Mouse (Mus musculus) WW6 (cell line): ENCODE results near the gene Cbln3.

Experiments used
- DNase-seq: peaks from one replicate; pipeline ENCODE4 v3.0.0-alpha.2; 2013; ENCODE audit warnings: low read depth, low spot score

The Cbln3 gene

DNA sequence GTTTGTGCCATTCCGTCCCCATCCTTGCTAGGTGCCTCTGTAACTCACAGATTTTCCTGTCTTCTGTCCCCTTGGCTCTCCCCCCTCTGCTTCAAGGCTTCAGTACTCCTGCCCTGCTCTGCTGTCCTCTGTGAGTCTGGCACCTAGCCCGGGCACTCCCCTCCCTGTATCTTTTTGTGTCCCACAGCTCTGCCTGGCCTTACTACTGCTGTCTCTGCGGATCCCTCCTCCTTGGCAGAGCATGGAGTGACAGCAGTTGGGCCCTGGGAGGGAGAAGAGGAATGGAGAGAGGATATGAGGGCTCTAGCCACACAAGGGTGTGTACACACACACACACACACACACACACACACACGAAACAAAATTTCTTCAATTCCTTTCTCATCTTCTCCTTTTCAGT is at the start of gene Cbln3:
Gene Cbln3, minus strand, starts transcription at position 227 of the 400 bp plus-strand sequence.
- DNase-seq = no peak

DNA sequence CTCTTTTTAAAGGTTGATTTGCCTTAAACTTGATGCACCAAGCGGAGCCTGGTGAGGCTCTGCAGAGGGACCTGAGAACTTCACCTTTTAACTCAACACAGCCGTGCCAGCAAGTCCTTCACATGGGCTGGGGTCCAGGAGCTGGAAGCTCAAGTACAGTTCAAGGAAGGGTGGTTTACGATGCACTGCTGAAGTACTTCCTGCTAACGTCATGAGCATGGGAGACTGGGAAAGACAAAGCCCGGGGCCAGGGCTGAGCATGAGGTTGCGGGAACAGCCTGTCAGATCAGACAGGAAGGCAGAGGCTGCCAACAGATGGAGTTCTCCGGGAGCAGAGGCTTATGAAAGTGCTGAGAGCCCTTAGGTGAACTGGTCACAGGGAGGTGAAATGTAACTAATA is 49.4 kb upstream of the Cbln3 start:
- DNase-seq = no peak

DNA sequence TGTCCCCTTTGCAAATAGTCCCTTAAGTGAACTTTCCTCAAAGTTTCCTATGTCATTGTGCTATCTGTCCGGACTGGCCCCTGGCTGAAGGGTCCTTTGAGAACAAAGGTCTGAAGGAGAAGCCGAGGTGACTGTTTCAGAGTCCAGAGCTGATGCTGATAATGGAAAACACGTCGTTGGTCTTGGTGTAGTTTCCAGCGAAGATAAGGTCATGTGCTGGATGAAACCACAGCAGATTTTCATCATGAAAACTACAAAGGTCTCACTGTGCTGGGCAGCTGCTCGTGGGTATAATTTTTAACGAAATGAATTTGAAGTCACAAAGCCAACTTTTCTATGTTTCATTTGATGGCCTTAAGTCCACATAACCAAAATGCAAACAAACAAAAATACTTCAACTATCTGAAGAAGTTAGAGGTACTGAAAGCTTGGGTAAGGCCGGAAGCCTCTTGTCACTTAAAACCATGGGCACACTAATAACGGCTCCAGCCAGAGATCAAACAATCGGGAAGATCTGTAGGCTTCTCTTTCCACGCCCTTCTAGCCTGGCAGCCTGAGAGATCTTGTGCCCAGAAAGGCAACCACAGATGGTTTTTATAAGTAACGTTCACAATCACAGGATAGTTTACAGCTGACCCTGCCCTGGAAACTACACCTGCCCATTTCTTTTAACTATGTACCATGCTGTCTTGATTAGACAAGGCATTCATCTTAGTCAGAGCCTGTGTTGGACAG is 45.2 kb upstream of the Cbln3 start:
- DNase-seq = no peak

DNA sequence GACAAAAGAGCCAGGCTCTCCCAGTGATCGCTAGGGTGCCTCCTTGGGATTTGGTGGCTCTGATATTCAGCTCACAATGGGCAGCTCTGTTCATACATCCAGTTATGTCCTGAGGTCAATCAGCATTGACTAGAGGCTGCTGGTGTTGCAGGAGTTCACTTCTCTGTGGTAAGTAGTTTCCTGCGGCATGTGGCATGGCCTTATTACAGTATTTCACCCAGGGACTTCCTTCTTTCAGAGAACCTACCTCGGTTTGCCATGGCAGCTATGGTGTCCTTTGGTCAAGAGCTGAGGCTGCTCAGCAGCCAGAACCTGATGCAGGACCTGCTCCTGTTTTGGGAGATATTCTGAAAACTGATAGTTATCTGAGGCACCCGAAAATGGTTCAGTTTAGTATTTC is 42.7 kb upstream of the Cbln3 start:
- no peak for DNase-seq

DNA sequence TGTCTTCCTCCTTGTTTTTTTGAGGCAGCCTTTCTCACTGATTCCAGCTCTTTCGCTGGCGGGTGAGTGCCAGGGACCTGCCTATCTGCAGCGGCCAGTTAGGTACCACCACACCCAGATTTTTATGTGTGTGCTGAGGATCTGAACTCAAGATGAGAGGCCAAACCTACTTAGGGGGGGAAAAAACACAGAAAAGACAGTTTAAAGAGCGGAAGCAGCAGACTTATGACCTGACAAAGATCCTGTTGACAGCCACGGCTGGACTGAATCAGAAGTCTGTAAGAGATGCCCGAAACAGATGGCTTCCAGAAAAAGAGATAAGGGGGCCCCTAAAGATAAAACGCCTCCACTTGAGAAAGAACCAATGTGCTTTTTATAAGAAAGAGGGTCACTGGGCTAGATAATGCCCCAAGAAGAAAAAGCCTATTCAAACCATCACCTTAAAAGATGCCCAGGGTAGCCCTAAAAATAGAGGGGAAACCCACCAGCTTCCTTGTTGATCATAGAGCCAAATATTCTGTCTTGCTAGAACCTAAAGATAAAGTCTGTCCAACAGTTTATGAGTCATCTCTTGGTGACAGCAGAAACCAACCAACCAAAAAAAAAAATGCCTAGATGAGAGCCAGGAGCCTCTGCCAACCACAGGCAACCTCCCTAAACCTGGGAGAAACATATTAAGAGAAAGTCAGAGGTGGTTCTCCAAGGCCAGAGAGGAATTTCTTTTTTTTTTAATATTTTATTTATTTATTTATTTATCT is 38.5 kb upstream of the Cbln3 start:
- DNase-seq = no peak

DNA sequence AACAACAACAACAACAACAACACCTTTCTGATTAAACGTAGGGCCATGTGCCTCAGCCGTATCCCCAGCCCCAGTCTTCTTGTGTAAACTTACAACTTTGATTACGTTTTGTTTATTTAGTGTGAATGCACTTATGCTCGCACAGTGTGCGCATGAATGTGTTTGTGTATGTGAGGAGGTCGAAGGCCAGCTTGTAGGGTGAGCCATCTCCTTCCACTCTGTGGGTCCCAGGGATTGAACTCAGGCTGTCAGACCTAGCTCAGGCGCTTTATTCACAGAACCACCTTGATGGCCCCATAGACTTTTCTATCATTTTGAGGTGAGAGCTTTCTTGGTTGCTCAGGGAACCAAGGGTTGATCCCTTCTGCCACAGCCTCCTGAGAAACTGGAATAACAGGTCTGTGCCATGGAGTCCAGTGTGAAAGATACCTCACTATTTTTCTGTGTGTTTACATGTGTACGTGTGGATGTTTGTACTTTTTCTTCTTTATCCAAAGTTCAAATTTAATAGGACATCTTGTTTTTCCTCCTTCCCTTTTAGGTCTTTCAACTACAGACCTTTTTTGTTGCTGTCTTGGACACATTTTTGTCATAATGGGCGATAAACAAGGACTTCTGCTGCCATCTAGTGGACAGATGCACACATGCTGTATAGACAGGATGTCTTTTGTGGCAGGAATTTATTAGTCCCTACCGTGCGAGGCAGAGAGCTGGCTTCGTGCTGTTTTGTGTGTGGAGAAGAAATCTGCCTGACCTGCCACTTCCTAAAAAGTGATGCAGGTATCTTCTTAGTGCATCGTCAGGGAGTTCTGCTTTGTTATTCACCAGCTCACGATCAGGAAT is 34.3 kb upstream of the Cbln3 start:
- DNase-seq = peak; percentile 45

DNA sequence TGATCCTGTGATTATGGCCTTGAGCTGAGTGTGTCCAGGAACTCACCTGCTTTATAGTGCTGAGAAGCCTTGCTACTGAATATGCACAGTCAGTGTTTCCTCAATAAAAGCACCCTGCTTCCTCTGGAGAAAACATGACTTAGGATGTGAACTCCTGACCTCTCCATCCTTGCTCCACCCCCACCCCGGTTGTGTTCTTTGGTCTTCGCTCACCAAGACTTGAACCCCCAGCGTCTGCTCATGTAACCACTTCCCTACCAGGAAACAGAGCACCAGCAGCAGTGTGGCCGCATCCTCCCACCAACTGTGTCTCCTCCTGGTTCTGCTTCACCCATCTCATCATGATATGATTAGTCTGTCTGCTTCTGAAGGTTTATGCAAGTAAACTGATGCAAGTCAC is 29.2 kb upstream of the Cbln3 start:
- no peak for DNase-seq

DNA sequence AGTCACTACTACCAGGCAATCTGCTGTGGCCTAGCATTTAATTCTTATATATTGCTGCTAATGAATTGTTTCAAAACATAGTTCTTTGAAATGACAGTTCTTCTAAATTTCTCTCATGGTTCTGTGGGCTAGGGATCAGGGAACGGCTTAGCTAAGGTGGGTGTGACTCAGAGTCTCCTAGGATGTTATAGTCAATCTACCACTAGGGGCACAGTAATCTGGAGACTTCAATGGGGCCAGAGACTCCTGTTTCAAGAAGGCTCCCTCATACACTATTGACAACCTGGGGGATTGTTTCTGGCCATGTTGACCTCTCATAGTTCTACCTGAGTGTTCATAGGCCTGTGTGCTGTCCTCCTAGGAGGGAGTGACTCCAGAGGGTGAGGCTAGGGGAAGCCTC is 21.3 kb upstream of the Cbln3 start:
- no peak for DNase-seq

DNA sequence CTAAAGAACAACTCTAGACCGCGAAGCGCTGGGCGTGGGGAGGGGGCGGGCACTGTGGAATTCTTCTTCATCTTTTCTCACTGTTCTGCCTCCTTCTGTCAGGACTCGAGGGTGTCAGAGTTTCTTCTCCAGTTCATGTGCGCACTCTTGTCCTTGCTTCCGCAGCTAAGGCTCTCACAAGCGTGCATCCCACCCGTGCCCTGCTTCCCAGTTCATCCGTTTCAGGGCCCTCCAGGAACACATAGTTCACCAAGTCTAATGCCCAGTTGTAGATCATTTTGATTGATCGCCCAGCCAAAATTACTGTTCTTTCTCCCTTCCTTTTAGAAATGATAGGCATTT is 16.2 kb upstream of the Cbln3 start:
- no peak for DNase-seq

DNA sequence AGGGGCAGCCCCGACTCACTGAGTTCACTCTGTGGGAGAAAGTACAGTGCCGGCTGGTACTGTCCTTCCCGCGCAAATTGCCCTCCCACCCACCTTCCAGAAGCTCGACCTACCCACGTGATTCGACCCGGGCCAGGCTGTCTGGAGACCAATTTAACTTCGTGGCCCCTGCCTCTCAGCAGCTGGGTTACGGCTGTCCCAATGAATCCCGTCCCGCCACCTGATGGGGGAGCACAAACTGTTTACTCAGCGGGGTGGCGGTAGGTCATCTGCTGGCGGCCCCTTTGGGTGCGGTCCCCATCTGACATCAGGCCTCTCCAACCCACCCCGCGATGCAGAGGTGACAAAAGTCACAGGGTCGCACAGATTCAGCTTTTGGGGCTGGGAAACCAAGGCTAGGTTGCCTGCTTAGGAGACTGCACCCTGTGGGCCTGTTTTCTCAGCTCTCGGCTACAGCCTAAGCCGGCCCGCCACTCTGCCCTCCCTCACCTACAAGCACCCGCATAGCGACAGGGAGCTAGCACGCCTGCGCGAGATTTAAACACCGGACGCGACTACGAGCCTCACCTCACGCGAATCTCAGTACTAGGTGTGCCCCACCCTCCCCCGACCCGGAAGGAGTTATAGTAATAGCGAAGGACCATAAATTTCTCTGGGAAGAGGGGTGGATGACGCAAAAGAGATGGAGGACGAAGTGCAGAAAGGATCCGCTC is 15.7 kb upstream of the Cbln3 start, which contains the start of gene Sdr39u1:
Gene Sdr39u1, minus strand, starts transcription at position 593 of the 713 bp plus-strand sequence.
- DNase-seq = peak; percentile 73

DNA sequence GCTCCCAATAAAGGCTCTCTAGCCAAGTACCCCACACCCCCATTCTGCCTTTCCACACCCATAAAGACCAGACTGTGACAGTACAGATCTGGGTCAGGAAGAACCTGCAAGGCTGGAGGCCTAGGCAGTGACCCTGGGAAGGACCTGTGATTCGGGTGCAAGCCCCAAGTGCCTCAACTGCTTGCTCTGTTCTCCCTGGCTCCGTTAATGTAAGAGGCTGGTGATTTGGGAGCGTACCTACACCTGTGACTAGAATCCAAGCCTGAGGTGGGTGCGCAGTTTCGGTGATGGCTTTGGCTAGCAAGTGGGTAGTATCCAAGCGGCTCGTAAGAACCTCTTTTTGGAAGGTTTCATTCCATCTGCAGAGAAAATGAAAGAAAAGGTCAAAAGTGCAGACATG is 14.8 kb upstream of the Cbln3 start:
- no peak for DNase-seq

DNA sequence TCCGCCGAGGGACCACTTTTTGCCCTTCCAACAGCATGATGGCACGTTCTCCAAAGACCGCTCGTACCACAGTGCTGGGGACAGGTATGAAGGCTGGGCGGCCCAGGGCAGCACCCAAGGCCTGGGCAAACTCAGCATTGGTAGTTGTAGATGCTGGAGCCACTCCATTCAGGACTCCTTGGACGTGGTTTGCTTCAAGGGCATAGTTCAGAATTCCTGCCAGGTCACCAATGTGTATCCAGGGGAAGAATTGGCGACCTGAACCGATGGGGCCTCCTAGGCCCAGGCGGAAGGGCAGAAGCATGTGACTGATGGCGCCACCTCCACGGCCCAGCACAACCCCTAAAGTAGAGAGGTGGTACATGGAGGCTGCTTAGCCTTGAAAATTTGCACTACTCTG is 13.5 kb upstream of the Cbln3 start:
- DNase-seq = no peak

DNA sequence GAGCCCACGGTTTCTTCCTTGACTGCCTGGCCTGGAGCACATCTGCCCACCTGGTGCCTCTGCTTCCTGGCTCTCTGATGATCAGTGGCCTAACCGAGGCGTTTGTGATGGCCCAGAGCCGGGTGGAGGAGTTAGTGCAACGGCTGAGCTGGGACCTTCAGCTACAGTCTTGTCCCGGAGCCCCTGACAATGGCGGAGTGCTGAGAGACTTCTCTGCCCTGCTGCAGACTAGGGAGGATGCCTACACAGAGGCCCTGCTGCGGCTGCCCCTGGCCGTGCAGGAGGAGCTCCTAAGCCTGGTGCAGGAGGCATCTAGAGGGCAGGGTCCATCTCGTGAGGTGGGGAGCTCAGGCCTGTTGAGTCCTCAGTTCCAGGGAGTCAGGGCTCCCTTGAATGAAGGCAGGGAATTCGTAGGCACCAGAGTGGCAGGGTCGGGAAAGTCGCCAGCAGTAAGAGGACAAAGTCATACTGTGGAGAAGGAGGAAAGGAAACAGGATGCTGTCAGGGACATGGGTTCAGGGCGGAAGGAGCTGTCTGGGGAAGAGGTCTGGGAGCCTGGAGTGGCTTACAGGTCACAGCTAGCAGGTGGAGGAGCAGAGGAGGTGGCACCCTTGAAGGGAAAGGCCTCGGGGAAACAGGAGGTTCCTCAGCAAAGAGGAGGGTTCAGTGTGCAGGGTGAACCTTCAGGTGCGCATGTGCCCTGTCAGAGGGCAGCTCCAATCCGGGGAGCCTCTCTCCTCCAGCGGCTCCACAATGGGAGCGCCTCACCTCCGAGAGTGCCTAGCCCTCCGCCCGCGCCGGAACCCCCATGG is 2.6 kb upstream of the Cbln3 start:
- no peak for DNase-seq

DNA sequence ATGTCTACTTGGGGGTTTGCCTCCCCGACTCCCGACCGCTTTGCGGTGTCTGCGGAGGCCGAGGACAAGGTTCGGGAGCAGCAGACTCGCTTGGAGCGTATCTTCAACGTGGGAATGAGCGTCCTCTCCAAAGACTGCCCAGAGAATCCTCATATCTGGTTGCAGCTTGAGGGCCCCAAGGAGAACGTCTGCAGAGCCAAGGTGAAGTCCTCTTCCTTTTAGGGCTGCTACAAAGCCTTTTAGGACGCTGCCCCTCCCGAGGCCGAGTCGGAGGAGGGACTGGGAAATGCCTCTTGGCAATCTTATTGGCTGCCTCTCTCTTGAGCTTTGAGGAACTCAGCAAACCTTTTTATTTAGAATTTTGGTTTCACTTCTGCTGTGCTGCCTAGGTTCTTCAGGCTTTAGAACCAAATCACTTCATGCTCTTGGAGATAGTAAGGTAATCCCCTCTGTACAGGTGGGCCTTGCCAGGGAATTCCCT is 1.6 kb upstream of the Cbln3 start:
- DNase-seq = no peak

DNA sequence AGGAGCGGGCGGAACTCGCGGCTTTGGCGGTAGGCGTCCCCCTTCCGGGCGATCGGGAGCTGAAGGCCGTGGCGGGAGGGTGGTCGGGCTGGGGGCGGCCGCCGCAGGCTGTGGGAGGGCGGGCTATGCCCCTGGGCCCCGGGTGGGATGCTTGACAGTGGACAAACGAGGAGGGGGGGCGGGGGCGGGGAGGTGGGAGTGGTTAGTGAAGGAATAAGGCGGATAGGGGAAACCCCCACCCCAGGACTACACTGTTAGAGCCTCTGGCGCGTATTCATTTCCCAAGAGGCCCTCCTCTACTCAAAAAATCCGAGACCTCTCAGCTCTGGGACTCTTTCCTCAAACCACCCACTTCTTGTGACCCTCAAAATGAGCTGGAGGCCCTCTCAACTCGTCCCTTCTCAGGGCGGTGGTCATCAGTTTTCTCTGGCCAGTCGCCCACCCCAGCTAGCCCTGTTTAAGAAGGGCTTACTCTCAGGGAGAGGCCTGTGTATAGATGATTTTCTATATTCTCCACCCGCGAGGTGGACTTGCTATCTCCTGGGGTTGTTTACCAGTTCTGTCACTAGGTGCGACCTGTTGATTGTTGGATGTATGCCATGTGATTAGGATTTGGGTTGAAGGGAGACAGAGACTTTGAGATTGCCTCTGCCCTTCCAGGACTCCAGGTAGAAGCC is 1.1 kb upstream of the Cbln3 start:
- no peak for DNase-seq

DNA sequence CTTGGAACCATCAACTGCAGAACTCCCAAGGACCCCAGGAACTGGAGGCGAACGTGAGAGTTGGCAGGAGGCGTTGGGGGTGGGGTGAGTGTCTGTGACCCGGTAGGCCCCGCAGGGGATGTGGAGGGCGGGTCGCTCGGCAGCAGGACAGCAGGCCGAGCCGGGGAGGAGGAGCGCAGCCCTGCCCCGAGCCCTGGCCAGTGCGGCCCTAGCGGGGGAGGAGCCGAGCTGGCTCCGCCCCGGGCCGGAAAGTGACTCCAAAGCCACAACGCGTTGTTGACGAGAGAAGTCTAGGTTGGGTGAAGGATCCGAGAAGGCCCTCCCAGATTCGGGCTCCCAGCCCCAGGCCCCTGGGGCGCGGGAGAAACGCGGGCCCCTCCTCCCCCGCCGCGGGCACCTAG is 521 bp upstream of the Cbln3 start, which contains the start of gene Khnyn:
Gene Khnyn, plus strand, starts transcription at position 235 of the 401 bp plus-strand sequence.
- peak; percentile 72 for DNase-seq

DNA sequence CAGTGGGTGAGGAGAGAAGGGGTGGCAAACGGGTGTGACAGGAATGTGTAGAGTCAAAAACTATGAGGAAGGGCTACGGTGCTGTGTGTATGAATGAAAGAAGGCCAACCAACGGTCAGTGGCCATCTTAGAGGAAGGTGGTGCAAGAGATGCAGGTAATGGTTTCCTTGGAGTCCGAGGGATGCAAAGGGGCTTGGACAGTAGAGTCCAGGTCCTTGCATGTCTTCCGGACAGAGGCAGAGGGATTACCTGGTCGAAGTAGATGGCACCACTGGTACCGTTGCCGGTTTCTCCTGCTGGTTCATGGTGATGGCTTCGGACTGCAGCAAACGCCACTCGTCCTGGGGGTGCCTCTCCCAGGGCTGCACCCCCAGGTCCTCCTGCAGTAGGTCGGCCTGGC is 529 bp downstream of the Cbln3 start:
- no peak for DNase-seq

DNA sequence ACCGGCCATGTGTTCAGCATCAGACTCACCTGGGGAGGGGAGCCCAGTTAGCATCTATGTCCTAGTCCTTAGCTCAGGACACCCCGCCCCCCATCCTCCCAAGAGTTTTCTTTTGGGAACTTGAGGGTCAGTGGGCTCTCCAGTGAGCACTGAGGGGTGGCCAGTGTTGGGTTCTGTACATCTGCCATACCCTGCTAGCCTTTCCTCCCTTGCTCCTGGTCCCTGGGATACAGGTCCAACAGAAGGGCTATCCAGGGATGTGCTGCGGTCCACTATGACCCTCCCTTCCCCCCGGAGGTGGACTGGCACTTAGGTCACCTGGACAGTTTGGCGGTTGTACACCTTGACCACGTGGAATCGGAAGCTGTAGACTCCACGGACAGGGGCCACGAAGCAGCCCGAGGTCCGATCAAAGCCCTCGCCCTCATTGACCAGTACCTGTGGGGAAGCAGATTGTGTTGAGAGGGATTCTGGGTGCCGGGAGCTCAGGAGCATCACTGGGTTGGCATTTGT is 987 bp downstream of the Cbln3 start:
- no peak for DNase-seq

DNA sequence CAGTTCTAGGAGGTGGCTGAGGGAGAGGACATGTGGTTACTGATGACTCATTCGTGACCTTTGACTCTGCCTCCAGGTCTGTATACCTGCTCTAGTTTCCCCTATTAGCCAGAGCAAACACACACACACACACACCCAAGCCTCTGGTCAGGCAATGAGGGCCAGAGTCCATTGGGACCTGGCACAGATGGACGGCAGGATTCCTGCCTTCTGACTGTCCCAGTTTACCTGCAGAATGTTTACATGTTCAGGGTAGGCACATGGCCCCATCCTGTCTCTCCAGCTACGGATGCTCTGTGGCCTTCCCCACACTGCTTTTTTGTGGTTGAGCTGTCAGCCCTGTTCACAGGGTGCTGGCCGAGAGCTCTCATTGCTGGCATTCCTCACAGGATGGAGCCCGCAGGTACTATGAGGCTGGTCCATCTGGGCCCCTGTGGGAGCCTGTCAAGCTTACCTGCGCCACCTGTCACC is 2.0 kb downstream of the Cbln3 start:
- DNase-seq = no peak

DNA sequence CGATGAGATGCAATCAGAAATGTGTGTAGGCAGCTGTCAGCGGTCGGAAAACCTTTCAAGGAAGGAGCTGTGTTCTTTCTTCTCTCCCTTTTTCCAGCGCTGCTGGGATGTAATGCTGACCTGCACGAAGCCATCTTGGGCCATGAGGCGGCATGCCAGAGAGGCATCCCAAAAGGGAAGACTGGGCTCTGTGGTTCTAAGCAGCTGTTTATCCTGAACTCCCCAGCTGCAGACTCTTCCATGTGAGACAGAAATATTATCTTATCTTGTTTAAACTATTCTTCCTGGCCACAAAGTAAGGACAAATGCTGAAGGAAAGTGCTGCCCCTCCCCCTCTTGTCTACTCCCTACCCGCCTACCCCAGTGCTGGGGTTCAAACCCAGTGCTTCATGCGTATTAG is 3.2 kb downstream of the Cbln3 start:
- no peak for DNase-seq
